Comparison of ENCODE assay signal across 8 mouse cellular contexts in the genomic region with DNA sequence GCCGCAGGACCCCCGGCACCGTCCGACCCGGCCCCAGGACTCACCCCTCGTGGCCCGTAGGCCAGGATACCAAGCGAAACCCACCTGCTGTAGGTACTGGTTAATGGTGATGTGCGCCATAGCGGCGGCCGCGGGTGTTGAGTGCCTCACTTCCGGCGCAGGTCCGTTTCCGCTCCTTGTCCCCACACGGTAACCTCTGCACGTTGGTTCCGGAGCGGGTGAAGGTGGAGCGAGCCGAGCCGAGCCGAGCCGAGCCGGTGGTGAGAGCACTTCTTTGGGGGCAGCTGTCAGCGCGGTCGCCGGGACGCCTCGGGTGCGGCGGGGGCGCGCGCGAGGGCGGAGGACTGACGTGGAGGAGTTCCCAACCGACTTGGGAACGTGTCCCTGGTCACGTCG. TPM values are rescaled to one million over a fixed set of nuclear protein-coding genes. Genes with fewer than 3 reads are reported as not detected.
DNase-seq lines count a peak whose midpoint lies in the region; ATAC-seq lines count a peak whose summit lies in the region.

No protein-coding gene starts in this region.

- peak; percentile 95 for DNase-seq in ZHBTc4 (ENCODE audit: low read depth, low spot score)
- peak; percentile 77 to 83 for DNase-seq in gastrocnemius, adult 8-10 months (ENCODE audit: low spot score in 2 of 2)
- peak; percentile 96 for DNase-seq in induced T-regulatory cell, adult 2 months (ENCODE audit: low read depth)
- peak; percentile 70 to 90 for DNase-seq in left cerebral cortex, adult 9 months (ENCODE audit: low spot score in 2 of 2)
- DNase-seq in right cerebral cortex, postnatal 14 days: peak; percentile 95
- DNase-seq in urinary bladder, postnatal 36 days (ENCODE audit: low spot score in 2 of 2): peak; percentile 88 to 91

- peak; percentile 60 for ATAC-seq in common myeloid progenitor, adult 5-6 weeks (replicated peaks; ENCODE audit: low read depth, poor library complexity, severe bottlenecking)
- ATAC-seq in megakaryocyte progenitor cell, adult 5-6 weeks (replicated peaks; ENCODE audit: poor library complexity): peak; percentile 51

RNA-seq across cellular contexts. Expression of gene Pcid2, which starts 0.6 kb away (rescaled TPM):
- 22.3 and 27.2 TPM in 2 replicates for total RNA-seq in common myeloid progenitor, adult 5-6 weeks (2017)
- total RNA-seq in gastrocnemius, adult 8-10 months (2022): 1 to 10 TPM; 6.5 to 7.6 (median 6.8) TPM
- total RNA-seq in megakaryocyte progenitor cell, adult 5-6 weeks (2015): 18.5 and 20.6 TPM in 2 replicates
- 16.5 and 17.1 TPM in 2 replicates for total RNA-seq in megakaryocyte progenitor cell, adult 5-6 weeks (2017)

RNA-seq across cellular contexts. Expression of gene Cul4a, which starts 0.7 kb away (rescaled TPM):
- total RNA-seq in common myeloid progenitor, adult 5-6 weeks (2017): 118 TPM in 2 replicates
- total RNA-seq in gastrocnemius, adult 8-10 months (2022): 10 to 100 TPM; 70.4 to 74.4 (median 71.9) TPM
- 84.2 and 89.0 TPM in 2 replicates for total RNA-seq in megakaryocyte progenitor cell, adult 5-6 weeks (2015)
- 78.0 and 102 TPM in 2 replicates for total RNA-seq in megakaryocyte progenitor cell, adult 5-6 weeks (2017)

RNA-seq across cellular contexts. Expression of gene Proz, which starts 44.0 kb away (rescaled TPM):
- total RNA-seq in common myeloid progenitor, adult 5-6 weeks (2017): 0.23 TPM in 1 of 2 replicates, not detected in the other
- total RNA-seq in gastrocnemius, adult 8-10 months (2022): under 1 TPM in 1 of 4 experiments, not detected in 3; 0.29 TPM
- not detected in 2 replicates for total RNA-seq in megakaryocyte progenitor cell, adult 5-6 weeks (2015)
- 0.04 TPM in 1 of 2 replicates, not detected in the other for total RNA-seq in megakaryocyte progenitor cell, adult 5-6 weeks (2017)

RNA-seq across cellular contexts. Expression of gene Lamp1, which starts 54.3 kb away (rescaled TPM):
- 149 and 164 TPM in 2 replicates for total RNA-seq in common myeloid progenitor, adult 5-6 weeks (2017)
- total RNA-seq in gastrocnemius, adult 8-10 months (2022): 100 to 1,000 TPM; 405 to 451 (median 426) TPM
- 209 and 240 TPM in 2 replicates for total RNA-seq in megakaryocyte progenitor cell, adult 5-6 weeks (2015)
- total RNA-seq in megakaryocyte progenitor cell, adult 5-6 weeks (2017): 259 and 273 TPM in 2 replicates

Comparison
In these comparisons a context has a peak if more than half of its experiments do, and no peak if none do; other contexts are left out.
1. Peak in every context shown above with its lines: DNase-seq and ATAC-seq.